Mouse (Mus musculus) spleen, adult 2 months (tissue): ENCODE measurements around the gene Chsy1.

Experiments used
- CTCF ChIP-seq: fragments of 200-500 bp; IDR thresholded peaks from 2 replicates; pipeline ENCODE4 v1.5.1; 2011; ENCODE audit warnings: mild to moderate bottlenecking, inconsistent platforms; ENCODE audit not compliant: insufficient read depth, insufficient read length, insufficient replicate concordance; ENCODE audit errors: extremely low read depth
- POLR2A ChIP-seq: fragments of 200-500 bp; IDR thresholded peaks from 2 replicates; pipeline ENCODE4 v1.6.1; 2011; ENCODE audit warnings: low read depth, low read length, inconsistent platforms

DNA sequence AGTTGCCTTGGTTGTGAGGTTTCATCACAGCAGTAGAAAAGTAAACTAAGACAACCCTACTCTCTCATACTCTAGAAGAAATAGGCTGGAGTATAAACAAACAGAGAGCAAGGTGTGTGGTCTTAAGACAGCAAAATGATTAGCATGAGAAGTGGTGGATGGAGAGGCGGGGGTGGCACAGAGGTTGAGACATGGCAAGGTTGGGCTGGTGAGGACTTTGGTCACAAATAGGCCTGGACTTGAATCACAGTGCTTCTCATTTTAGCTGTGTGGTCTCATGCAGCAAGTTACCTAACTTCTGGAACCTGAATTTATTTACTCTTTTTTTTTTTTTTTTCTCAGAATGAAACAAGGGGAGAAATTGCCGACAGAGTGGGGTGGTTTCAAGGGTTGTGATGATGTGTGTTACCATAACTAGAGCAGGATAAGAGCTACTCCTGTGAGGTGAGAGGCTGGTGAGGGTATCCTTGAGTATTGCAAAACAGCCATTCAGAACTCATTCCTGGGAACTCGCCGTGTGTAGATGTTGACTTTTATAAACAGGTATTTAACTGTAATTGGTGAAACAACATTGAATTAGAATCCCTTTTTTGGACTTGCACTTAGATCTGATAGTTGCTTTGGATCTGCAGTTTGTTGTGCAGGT, 22.6 kb downstream of the Chsy1 start:
- TF ChIP-seq CTCF: no peak
- TF ChIP-seq POLR2A: no peak
